Mouse (Mus musculus): ENCODE data around the gene Olfr1051. TPM values are rescaled to one million over a fixed set of nuclear protein-coding genes. Genes with fewer than 3 reads are reported as not detected.

Olfr1051 gene
- polyA plus RNA-seq (2012; rRNA removed): not detected in 2 replicates

GRCm38 (mm10) chr2:86278988-86279387, at the start of gene Olfr1051:
Olfr1051 (minus strand) TSS chr2:86279088.

GRCm38 (mm10) chr2:86315184-86315583, 36.3 kb upstream of the Olfr1051 start, which contains the start of gene Olfr1053:
Olfr1053 (minus strand) TSS chr2:86315284.

GRCm38 (mm10) chr2:86292155-86292554, 13.3 kb upstream of the Olfr1051 start, which contains the start of gene Olfr1052:
Olfr1052 (plus strand) TSS chr2:86292455.

GRCm38 (mm10) chr2:86258228-86258627, 20.7 kb downstream of the Olfr1051 start, which contains the start of gene Olfr1049:
Olfr1049 (minus strand) TSS chr2:86258328.

GRCm38 (mm10) chr2:86240189-86240588, 38.7 kb downstream of the Olfr1051 start, which contains the start of gene Olfr1048:
Olfr1048 (minus strand) TSS chr2:86240289.

GRCm38 (mm10) chr2:86231301-86231700, 47.6 kb downstream of the Olfr1051 start, which contains the start of gene Olfr1047:
Olfr1047 (minus strand) TSS chr2:86231401.

Other genes with a start within 250 kb of the Olfr1051 start
- gene Olfr1034, start 233.2 kb downstream of the Olfr1051 start, polyA plus RNA-seq (2012; rRNA removed): 0.05 TPM in 1 of 2 replicates, not detected in the other
- not detected in 2 replicates for gene Olfr1036, start 205.1 kb downstream of the Olfr1051 start, polyA plus RNA-seq (2012; rRNA removed)
- gene Olfr1037, start 191.7 kb downstream of the Olfr1051 start, polyA plus RNA-seq (2012; rRNA removed): not detected in 2 replicates
- not detected in 2 replicates for gene Olfr1039, start 143.2 kb downstream of the Olfr1051 start, polyA plus RNA-seq (2012; rRNA removed)
- gene Olfr1040, start 132.4 kb downstream of the Olfr1051 start, polyA plus RNA-seq (2012; rRNA removed): not detected in 2 replicates
- gene Olfr1042, start 117.2 kb downstream of the Olfr1051 start, polyA plus RNA-seq (2012; rRNA removed): not detected in 2 replicates
- not detected in 2 replicates for gene Olfr1043, start 111.6 kb downstream of the Olfr1051 start, polyA plus RNA-seq (2012; rRNA removed)
- not detected in 2 replicates for gene Olfr1044, start 101.3 kb downstream of the Olfr1051 start, polyA plus RNA-seq (2012; rRNA removed)
- not detected in 2 replicates for gene Olfr52, start 93.4 kb downstream of the Olfr1051 start, polyA plus RNA-seq (2012; rRNA removed)
- gene Olfr1045, start 76.1 kb downstream of the Olfr1051 start, polyA plus RNA-seq (2012; rRNA removed): not detected in 2 replicates
- gene Olfr1046, start 59.8 kb downstream of the Olfr1051 start, polyA plus RNA-seq (2012; rRNA removed): not detected in 2 replicates
- not detected in 2 replicates for gene Olfr1047, start 47.7 kb downstream of the Olfr1051 start, polyA plus RNA-seq (2012; rRNA removed)
- not detected in 2 replicates for gene Olfr1048, start 38.8 kb downstream of the Olfr1051 start, polyA plus RNA-seq (2012; rRNA removed)
- not detected in 2 replicates for gene Olfr1049, start 20.8 kb downstream of the Olfr1051 start, polyA plus RNA-seq (2012; rRNA removed)
- not detected in 2 replicates for gene Olfr1052, start 13.4 kb upstream of the Olfr1051 start, polyA plus RNA-seq (2012; rRNA removed)
- not detected in 2 replicates for gene Olfr1053, start 36.2 kb upstream of the Olfr1051 start, polyA plus RNA-seq (2012; rRNA removed)
- not detected in 2 replicates for gene Olfr1054, start 56.3 kb upstream of the Olfr1051 start, polyA plus RNA-seq (2012; rRNA removed)
- gene Olfr1055, start 71.2 kb upstream of the Olfr1051 start, polyA plus RNA-seq (2012; rRNA removed): not detected in 2 replicates
- gene Olfr1056, start 83.4 kb upstream of the Olfr1051 start, polyA plus RNA-seq (2012; rRNA removed): not detected in 2 replicates
- not detected in 2 replicates for gene Olfr1057, start 99.3 kb upstream of the Olfr1051 start, polyA plus RNA-seq (2012; rRNA removed)
- not detected in 2 replicates for gene Olfr1058, start 109.5 kb upstream of the Olfr1051 start, polyA plus RNA-seq (2012; rRNA removed)
- not detected in 2 replicates for gene Olfr1061, start 135.0 kb upstream of the Olfr1051 start, polyA plus RNA-seq (2012; rRNA removed)
- gene Olfr1062, start 147.7 kb upstream of the Olfr1051 start, polyA plus RNA-seq (2012; rRNA removed): not detected in 2 replicates
- gene Olfr1065, start 171.5 kb upstream of the Olfr1051 start, polyA plus RNA-seq (2012; rRNA removed): not detected in 2 replicates
- not detected in 2 replicates for gene Olfr1066, start 177.2 kb upstream of the Olfr1051 start, polyA plus RNA-seq (2012; rRNA removed)
- gene Olfr228, start 208.3 kb upstream of the Olfr1051 start, polyA plus RNA-seq (2012; rRNA removed): not detected in 2 replicates
- not detected in 2 replicates for gene Olfr1076, start 229.4 kb upstream of the Olfr1051 start, polyA plus RNA-seq (2012; rRNA removed)

All from central nervous system, embryonic 11.5 days (tissue).